Comparison of ENCODE assay signal across 22 mouse cellular contexts in the genomic region with DNA sequence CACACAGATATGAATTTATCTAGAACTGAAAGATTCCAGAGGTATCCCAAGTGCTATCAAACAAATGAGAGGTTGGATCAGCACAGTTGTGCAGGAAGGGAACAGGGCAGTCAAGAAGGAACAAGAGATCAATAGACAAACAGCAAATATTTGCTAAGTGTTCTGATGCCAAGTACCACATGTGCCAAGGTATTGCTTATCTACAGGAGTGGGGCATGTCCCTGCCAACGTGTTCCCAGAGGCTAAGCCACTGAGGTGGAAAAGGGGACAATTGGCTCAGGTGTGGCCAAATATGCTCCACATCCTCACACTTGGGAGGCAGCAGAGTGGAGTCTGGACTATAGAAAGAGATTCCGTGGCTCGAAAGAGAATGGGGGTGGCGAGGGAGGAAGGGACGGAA.
DNase-seq lines count a peak whose midpoint lies in the region; TF ChIP-seq lines count a peak whose summit lies in the region.
"Had no signal": no experiment of that assay in that cellular context is flagged by ENCODE, and none has a peak within 500 bp of the region (broad histone marks: within the 10 kb centered on the region; RNA-seq: fewer than 3 reads in every experiment).

No protein-coding gene starts in this region.

- H3K4me3 ChIP-seq in gastrocnemius, adult 2 months = no peak overlapping the region
- no peak overlapping the region for H3K4me3 ChIP-seq in liver, adult 2 months (ENCODE audit: insufficient read depth, low read depth, low read length)
- H3K4me3 ChIP-seq: forebrain, embryonic 13.5 days; heart, embryonic 12.5 days; hindbrain, embryonic 13.5 days; limb, embryonic 15.5 days; midbrain, embryonic 15.5 days; neural tube, embryonic 12.5 days had no signal

- H3K27ac ChIP-seq in gastrocnemius, adult 2 months = peak overlapping the region; percentile 99; the same call in 1 of the 2 replicates
- no peak overlapping the region for H3K27ac ChIP-seq in liver, adult 2 months (replicated peaks; ENCODE audit: insufficient read depth, low read depth, low read length)
- H3K27ac ChIP-seq: forebrain, embryonic 13.5 days; hindbrain, embryonic 13.5 days; limb, embryonic 15.5 days; midbrain, embryonic 15.5 days; neural tube, embryonic 12.5 days had no signal

- intact Hi-C loops in gastrocnemius, adult 2 months (cut with DNase I) = no loop called here

- no peak for TF ChIP-seq CTCF in gastrocnemius, adult 2 months (IDR thresholded peaks at IDR 0.05)
- no peak for TF ChIP-seq CTCF in liver, adult 2 months (IDR thresholded peaks at IDR 0.05; ENCODE audit: low read depth, low read length)

- no peaks in the 10 kb centered on the region for H3K79me2 ChIP-seq in liver, adult 2 months (ENCODE audit: control insufficient read depth, insufficient read depth, low read length)

- TF ChIP-seq POLR2A in liver, adult 2 months (IDR thresholded peaks at IDR 0.05; ENCODE audit: extremely low read depth, insufficient read depth, low read length) = no peak

- peaks cover 8% of the 10 kb centered on the region; the same call in 1 of the 2 replicates for H3K4me1 ChIP-seq in liver, adult 2 months (ENCODE audit: control insufficient read depth, insufficient read depth, low read length)
- H3K4me1 ChIP-seq: forebrain, embryonic 13.5 days; neural tube, embryonic 12.5 days had no signal

- WGBS in liver, adult 2 months = 32% methylated on average over 4 of the region's 5 CpGs

- H3K36me3 ChIP-seq in liver, adult 2 months (ENCODE audit: control insufficient read depth, insufficient read depth, low read length) = peaks cover 24% of the 10 kb centered on the region

- no peak overlapping the region for H3K9ac ChIP-seq in liver, adult 2 months (ENCODE audit: low read depth, low read length)
- H3K9ac ChIP-seq: forebrain, embryonic 13.5 days; heart, embryonic 12.5 days; hindbrain, embryonic 13.5 days; limb, embryonic 15.5 days; midbrain, embryonic 15.5 days; neural tube, embryonic 12.5 days had no signal

- no peak for DNase-seq in gastrocnemius, adult 2 months
- no peak for DNase-seq in gastrocnemius, postnatal 10 days
- DNase-seq in liver, adult 2 months (ENCODE audit: extremely low read depth, low read depth, low spot score) = peak; percentile 99
- DNase-seq in liver = no peak
- DNase-seq in lung, postnatal 36 days = peak; percentile 67
- DNase-seq in lung, postnatal 14 days = no peak
- no peak for DNase-seq in natural killer cell, adult 2 months (ENCODE audit: low spot score in 2 of 2)
- DNase-seq: adrenal gland, postnatal 10 days; cerebellum, adult 11 months; cerebellum, adult 9-10 months; cerebellum, postnatal 36 days; gastrocnemius, postnatal 25 days; heart, postnatal 4 days; kidney, adult 2 months; kidney, postnatal 36 days; right cerebral cortex, postnatal 4 days had no signal

- no peaks in the 10 kb centered on the region for H3K27me3 ChIP-seq in liver, adult 2 months (ENCODE audit: control insufficient read depth, insufficient read depth, low read length)
- H3K27me3 ChIP-seq: forebrain, embryonic 13.5 days; heart, embryonic 12.5 days; limb, embryonic 15.5 days; midbrain, embryonic 15.5 days; neural tube, embryonic 12.5 days had no signal

Comparison
In these comparisons a context has a peak if more than half of its experiments do, and no peak if none do; other contexts are left out.
1. DNase-seq: peak in liver, adult 2 months (single experiment) and lung, postnatal 36 days (single experiment); none in gastrocnemius, adult 2 months (single experiment), gastrocnemius, postnatal 10 days (single experiment), liver (single experiment), lung, postnatal 14 days (single experiment) and natural killer cell, adult 2 months (0 of 2).